Mouse (Mus musculus): Measurements from ENCODE around the gene Trp53rkb. TPM values are rescaled to one million over a fixed set of nuclear protein-coding genes. Genes with fewer than 3 reads are reported as not detected.

The Trp53rkb gene
- 0.85 TPM for polyA plus RNA-seq (2015; fragmentation: Illumina TruSeq; extraction: RNeasy Lipid Tissue Mini Kit (QIAGEN cat#74804); ENCODE audit: insufficient read depth, low read depth, low replicate concordance)

DNA sequence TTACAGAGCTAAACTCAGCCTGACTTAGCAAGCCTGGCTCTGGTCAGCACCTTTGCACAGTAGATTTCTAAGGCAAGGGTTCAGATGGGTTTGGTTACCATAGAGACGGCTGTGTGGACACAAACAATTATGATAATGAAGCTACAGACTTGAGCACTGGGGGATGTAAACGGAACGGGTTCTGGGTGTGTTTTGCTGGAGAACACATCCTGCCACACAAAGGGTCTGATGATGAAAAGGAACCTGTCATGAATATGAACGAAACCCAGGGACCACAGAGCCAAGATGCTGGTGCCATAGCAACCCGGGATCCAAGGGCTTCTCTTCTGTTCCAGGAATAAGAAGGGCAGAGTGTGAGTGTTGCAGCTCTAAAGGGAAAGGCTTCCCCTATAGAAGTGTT, at the start of gene Trp53rkb:
Trp53rkb (plus strand) TSS at position 177 of the 400 bp plus-strand sequence.

DNA sequence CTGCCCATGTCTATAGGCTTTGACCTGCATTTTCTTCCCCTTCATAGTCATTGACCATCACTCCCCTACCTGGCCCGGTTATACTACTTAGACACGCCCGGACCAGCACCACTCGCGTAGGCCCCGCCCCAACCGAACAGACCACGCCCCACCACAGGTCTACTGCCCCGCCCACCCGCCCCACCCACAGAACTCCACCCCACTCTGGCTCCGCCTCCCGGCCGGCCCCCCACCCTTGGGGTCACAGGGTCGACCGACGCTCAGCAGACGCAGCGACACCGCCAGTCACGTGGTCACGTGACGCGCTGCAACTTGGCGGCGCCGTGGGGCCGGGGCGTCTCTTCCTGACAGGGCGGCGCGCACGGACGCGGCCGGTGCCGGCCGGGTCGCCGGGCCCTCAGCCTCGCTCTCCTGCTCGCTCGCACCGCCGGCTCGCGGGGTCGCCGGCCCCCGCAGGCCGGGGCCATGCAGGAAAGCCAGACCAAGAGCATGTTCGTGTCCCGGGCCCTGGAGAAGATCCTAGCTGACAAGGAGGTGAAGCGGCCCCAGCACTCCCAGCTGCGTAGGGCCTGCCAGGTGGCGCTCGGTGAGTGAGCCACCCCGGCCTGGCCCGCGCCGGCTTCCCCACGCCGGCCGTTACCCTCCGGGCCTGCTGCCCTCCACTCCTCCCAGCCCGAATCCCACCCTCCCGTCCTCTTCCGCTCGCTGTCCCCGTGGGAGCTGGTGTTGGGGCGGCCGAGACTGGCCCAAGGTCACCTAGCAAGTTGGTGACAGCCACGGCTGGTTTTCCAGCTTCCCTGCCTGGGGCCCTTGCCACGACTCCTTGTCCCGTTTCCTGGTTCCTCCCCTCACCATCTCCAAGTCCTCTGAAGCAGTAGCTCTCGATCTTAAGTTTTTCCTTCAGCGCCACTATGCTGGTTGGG, 13.2 kb downstream of the Trp53rkb start, which contains the start of gene Arfgef2:
Arfgef2 (plus strand) TSS at position 339 of the 923 bp plus-strand sequence.

Other genes with a start within 250 kb of the Trp53rkb start
- gene Prex1, start 78.7 kb upstream of the Trp53rkb start, polyA plus RNA-seq (2015; fragmentation: Illumina TruSeq; extraction: RNeasy Lipid Tissue Mini Kit (QIAGEN cat#74804); ENCODE audit: insufficient read depth, low read depth, low replicate concordance), result 3.4 TPM
- gene Arfgef2, start 13.1 kb downstream of the Trp53rkb start, polyA plus RNA-seq (2015; fragmentation: Illumina TruSeq; extraction: RNeasy Lipid Tissue Mini Kit (QIAGEN cat#74804); ENCODE audit: insufficient read depth, low read depth, low replicate concordance), result 5.0 TPM
- gene Cse1l, start 113.5 kb downstream of the Trp53rkb start, polyA plus RNA-seq (2015; fragmentation: Illumina TruSeq; extraction: RNeasy Lipid Tissue Mini Kit (QIAGEN cat#74804); ENCODE audit: insufficient read depth, low read depth, low replicate concordance), result 10.8 TPM
- gene Stau1, start 203.8 kb downstream of the Trp53rkb start, polyA plus RNA-seq (2015; fragmentation: Illumina TruSeq; extraction: RNeasy Lipid Tissue Mini Kit (QIAGEN cat#74804); ENCODE audit: insufficient read depth, low read depth, low replicate concordance), result 15.4 TPM
- gene Ddx27, start 222.7 kb downstream of the Trp53rkb start, polyA plus RNA-seq (2015; fragmentation: Illumina TruSeq; extraction: RNeasy Lipid Tissue Mini Kit (QIAGEN cat#74804); ENCODE audit: insufficient read depth, low read depth, low replicate concordance), result 11.0 TPM